Mouse (Mus musculus): ENCODE results near the gene Wee1. TPM values are rescaled to one million over a fixed set of nuclear protein-coding genes. Genes with fewer than 3 reads are reported as not detected.

The Wee1 gene
- 5.4 and 8.6 TPM in 2 replicates for polyA plus RNA-seq (2015; fragmentation: Nextera tagmentation; extraction: Ambion mirVana)

DNA sequence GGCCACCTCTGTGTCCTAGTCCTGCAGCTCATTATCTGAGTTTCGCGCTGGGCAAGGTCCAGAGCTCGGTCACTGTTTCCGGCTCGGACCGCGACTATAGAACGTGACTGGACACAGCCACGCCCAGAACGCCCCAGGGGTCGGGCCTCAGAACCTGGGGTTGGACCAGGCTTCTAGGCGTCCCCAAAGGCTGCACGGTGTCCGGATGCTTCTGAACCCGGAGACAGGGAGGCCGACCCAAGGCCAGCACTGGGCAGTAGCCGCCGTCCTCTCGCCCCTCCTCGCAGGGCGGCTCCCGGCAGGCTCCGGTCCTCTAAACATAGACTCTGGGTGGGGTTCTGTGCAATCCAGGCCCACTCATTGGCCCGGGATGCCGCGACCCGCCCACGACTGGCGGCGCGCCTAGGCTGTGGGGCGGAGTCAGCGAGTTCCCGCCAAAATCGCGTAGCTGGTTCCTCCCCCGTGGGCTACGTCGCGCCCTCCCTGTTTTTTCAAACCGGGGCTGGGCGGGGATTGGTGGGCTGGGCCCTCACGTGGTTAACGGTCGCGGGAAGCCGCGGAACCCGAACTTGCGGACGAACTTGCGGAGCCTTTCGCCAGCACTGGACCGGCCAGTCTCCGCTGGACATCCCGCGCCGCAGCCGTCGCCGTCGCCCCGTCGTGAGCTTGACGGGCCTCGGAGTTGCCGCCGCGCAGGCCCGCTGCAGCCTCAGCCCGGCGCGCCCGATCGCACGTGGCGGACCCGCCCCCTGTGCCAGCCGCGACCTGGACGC lies at the start of gene Wee1:
Gene Wee1, plus strand, starts transcription at position 531 of the 773 bp plus-strand sequence.
- Histone ChIP-seq H3K27me3 (replicated peaks) (no peaks in the 10 kb centered on the region), H3K4me2 (peak within 1 kb of the TSS; percentile 92), H3K9ac (replicated peaks) (peak within 1 kb of the TSS; percentile 66), H3K4me1 (peaks cover 12% of the 10 kb centered on the region), H3K27ac (replicated peaks) (peak within 1 kb of the TSS; percentile 79), H3K9me3 (replicated peaks) (no peaks in the 10 kb centered on the region), H3K4me3 (replicated peaks) (peak within 1 kb of the TSS; percentile 91), H3K36me3 (no peaks in the 10 kb centered on the region)
- peak; percentile 99 for ATAC-seq (ENCODE audit: low FRiP score)
- WGBS: under 1% methylated on average over 80 of the region's 81 CpGs

DNA sequence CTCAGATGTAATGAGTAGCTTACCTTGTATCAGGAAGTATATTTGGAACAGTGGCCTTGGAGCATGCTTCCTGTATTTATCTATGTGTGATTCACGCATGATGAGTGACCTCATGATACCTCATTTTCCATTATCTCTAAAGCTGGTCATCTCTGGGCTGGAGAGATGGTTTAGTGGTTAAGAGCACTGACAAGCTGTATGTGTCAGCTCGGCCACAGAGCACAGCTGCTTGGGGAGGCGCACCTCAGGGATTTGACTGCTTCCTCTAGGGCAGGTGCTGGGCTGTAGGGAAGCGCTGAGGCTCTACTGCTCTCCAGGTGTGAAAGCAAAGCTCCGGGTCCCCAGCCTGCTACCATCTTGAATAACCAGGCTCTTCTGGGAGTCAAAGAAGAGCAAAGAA lies 43.7 kb upstream of the Wee1 start:
- Histone ChIP-seq H3K36me3 (peaks cover 73% of the 10 kb centered on the region), H3K4me1 (no peaks in the 10 kb centered on the region), H3K4me2 (no peak overlapping the region), H3K27me3 (replicated peaks) (no peaks in the 10 kb centered on the region), H3K4me3 (replicated peaks) (no peak overlapping the region), H3K9me3 (replicated peaks) (no peaks in the 10 kb centered on the region), H3K27ac (replicated peaks) (no peak overlapping the region), H3K9ac (replicated peaks) (no peak overlapping the region)
- 92% methylated on average over 5 of the region's 5 CpGs for WGBS
- no peak for ATAC-seq (ENCODE audit: low FRiP score)

DNA sequence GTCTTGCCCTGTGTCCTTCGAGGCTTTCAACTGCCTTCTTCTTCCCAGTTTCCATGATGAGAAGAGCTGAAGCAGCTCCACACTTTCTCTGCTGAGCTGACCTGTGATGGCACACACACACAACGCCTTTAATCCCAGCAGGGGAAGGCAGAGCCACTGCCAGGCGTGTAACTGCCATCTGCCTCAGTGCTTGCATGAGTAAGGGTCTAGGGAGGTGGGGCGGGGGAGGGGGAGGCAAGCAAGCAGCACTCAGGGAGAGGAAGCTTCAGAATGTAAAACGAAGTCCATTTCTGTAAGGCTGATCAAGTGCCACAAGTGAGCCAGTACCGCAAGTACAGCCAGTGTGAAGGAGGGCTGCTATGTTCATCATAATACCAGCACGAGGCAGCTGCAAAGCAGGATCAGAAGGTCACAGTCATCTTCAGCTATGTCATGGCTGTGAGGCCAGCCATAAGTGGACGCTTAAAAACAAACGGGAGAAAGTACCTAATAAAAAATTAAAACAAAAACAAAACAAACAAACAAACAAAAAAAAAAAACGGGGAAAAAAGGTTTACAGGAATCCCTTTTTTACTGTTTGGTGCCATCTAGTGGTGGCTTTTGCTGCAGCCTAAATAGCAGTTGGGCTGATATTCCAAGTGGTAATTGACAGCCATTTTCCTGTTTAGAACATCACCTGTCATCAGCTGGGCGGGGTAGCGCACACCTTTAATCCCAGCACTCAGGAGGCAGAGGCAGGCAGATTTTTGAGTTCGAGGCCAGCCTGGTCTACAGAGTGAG lies 38.3 kb upstream of the Wee1 start:
- Histone ChIP-seq H3K9me3 (replicated peaks) (no peaks in the 10 kb centered on the region), H3K36me3 (peaks cover 75% of the 10 kb centered on the region), H3K27me3 (replicated peaks) (no peaks in the 10 kb centered on the region), H3K9ac (replicated peaks) (no peak overlapping the region), H3K27ac (replicated peaks) (0 out of 2 replicates have a peak overlapping the region, but pooled peaks have one; percentile 25), H3K4me3 (replicated peaks) (no peak overlapping the region), H3K4me1 (no peaks in the 10 kb centered on the region), H3K4me2 (no peak overlapping the region)
- ATAC-seq (ENCODE audit: low FRiP score): peak; percentile 41; the same call in 1 of the 2 replicates
- whole genome bisulfite sequencing: 65% methylated on average over 13 of the region's 13 CpGs

DNA sequence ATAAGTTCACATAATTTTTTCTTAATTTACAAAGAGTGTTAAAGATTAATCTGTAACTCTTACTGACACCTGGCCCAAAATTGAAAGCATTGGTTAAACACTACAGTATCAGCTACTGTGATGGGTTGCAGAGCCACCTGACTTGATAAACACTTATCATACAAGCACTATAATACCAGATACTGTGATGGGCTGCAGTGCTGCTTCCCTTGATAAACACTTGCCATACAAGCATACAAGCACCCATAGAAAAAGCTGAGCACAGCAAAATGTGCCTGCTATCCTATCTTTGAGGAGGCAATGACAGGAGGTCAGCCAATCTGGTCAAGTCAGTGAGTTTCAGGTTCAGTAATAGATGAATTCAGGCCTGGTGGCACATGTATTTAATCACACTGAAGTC lies 36.6 kb upstream of the Wee1 start:
- Histone ChIP-seq H3K27ac (replicated peaks) (no peak overlapping the region), H3K36me3 (peaks cover 73% of the 10 kb centered on the region), H3K4me1 (no peaks in the 10 kb centered on the region), H3K4me3 (replicated peaks) (no peak overlapping the region), H3K9me3 (replicated peaks) (no peaks in the 10 kb centered on the region), H3K27me3 (replicated peaks) (no peaks in the 10 kb centered on the region), H3K4me2 (no peak overlapping the region), H3K9ac (replicated peaks) (no peak overlapping the region)
- no peak for ATAC-seq (ENCODE audit: low FRiP score)

DNA sequence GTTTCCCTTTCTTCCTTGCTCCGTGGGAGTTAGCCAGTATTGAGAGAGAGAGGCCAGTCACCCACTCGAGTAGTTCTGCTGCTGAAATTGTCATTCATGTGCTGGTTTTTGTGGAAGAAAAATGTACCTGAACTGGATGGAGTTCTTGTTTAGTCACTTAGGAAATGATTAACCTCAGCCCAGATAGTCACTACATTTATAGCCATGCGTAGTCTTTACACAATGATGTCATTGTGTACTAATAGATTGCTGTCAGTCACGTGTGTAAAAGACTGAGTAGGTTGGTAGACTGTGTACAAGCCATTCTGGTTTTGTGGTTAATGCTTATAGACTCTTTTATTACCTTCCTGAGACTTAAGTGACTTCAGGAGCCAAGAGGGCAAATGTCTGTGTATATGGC lies 33.9 kb upstream of the Wee1 start:
- Histone ChIP-seq H3K36me3 (peaks cover 68% of the 10 kb centered on the region), H3K4me1 (no peaks in the 10 kb centered on the region), H3K27ac (replicated peaks) (no peak overlapping the region), H3K4me2 (no peak overlapping the region), H3K27me3 (replicated peaks) (no peaks in the 10 kb centered on the region), H3K4me3 (replicated peaks) (no peak overlapping the region), H3K9ac (replicated peaks) (no peak overlapping the region), H3K9me3 (replicated peaks) (no peaks in the 10 kb centered on the region)
- ATAC-seq (ENCODE audit: low FRiP score): no peak
- 74% methylated on average over 4 of the region's 4 CpGs for WGBS

DNA sequence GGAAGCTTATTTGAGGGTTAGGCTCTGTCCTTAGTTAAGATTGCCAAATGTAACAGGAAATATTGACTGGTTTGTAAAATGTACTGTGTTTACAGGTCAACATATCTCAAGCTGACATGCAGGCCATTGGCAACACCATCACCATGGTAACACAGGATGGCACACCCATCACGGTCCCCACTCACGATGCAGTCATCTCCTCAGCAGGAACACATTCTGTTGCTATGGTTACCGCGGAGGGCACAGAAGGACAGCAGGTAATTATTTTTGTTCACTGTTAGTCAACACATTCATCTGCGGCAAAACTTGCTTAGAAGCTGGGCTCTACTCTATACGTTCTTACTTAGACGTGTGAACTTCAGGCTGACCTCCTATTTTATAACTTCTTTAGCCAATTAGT lies 30.2 kb upstream of the Wee1 start:
- 33% methylated on average over 7 of the region's 7 CpGs for WGBS
- Histone ChIP-seq H3K27ac (replicated peaks) (no peak overlapping the region), H3K4me2 (no peak overlapping the region), H3K27me3 (replicated peaks) (no peaks in the 10 kb centered on the region), H3K9me3 (replicated peaks) (no peaks in the 10 kb centered on the region), H3K9ac (replicated peaks) (no peak overlapping the region), H3K36me3 (peaks cover 68% of the 10 kb centered on the region), H3K4me3 (replicated peaks) (no peak overlapping the region), H3K4me1 (no peaks in the 10 kb centered on the region)
- peak; percentile 57; the same call in 1 of the 2 replicates for ATAC-seq (ENCODE audit: low FRiP score)

DNA sequence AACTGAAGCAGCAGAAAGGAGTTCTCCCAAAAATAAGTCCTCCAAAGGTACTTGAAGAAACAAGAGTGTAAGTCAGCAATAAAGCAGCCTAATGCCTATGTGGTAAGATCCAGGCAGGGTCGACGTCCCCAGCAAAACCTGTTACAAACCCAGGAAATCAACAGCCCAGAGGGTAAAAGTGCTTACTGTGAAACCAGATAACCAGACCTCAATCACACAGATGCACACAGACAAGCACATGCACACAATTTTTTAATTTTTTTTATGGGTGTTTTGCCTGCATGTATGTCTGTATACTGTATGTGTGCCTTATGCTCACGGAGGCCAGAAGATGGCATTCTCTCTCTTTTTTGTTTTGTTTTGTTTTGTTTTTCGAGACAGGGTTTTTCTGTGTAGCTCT lies 25.5 kb upstream of the Wee1 start:
- Histone ChIP-seq H3K4me1 (no peaks in the 10 kb centered on the region), H3K4me3 (replicated peaks) (no peak overlapping the region), H3K36me3 (peaks cover 41% of the 10 kb centered on the region), H3K27ac (replicated peaks) (no peak overlapping the region), H3K9ac (replicated peaks) (no peak overlapping the region), H3K4me2 (no peak overlapping the region), H3K9me3 (replicated peaks) (no peaks in the 10 kb centered on the region), H3K27me3 (replicated peaks) (no peaks in the 10 kb centered on the region)
- 86% methylated on average over 4 of the region's 4 CpGs for WGBS
- no peak for ATAC-seq (ENCODE audit: low FRiP score)

DNA sequence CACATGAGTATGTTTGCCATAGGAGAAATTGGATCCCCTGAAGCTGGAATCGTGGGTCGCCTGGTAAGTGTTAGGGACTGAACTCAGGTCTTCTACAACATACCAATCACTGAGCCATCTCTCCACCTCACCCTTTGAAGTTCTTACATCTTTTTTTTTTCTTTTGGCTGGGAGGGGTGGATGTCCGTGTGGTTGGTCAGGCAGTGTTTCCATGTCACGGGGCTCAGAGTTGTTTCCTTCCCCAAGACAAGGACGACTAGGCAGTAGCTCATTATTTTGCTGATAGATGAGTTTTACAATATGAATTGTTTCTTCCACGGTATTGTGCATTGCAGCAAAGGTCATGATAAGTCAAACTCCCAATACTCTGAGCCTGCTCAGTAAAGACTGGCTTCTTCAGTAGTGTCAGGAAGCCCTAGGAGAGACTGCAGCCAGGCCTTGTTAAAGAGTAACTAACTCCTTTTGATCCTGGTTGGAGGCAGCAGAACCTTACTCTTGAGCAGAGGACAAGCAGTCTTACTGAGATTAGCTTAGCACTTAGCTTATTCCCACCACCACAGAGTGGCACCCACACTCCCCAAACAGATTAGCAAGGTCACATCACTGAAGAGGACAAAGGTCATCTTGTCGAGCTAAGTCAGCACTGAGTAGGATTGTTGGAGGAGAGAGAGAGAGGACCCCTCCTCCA lies 24.6 kb upstream of the Wee1 start:
- no peak for ATAC-seq (ENCODE audit: low FRiP score)
- Histone ChIP-seq H3K27me3 (replicated peaks) (no peaks in the 10 kb centered on the region), H3K4me3 (replicated peaks) (no peak overlapping the region), H3K9me3 (replicated peaks) (no peaks in the 10 kb centered on the region), H3K27ac (replicated peaks) (no peak overlapping the region), H3K4me1 (no peaks in the 10 kb centered on the region), H3K4me2 (no peak overlapping the region), H3K9ac (replicated peaks) (no peak overlapping the region), H3K36me3 (peaks cover 34% of the 10 kb centered on the region)
- WGBS: 49% methylated on average over 7 of the region's 7 CpGs

DNA sequence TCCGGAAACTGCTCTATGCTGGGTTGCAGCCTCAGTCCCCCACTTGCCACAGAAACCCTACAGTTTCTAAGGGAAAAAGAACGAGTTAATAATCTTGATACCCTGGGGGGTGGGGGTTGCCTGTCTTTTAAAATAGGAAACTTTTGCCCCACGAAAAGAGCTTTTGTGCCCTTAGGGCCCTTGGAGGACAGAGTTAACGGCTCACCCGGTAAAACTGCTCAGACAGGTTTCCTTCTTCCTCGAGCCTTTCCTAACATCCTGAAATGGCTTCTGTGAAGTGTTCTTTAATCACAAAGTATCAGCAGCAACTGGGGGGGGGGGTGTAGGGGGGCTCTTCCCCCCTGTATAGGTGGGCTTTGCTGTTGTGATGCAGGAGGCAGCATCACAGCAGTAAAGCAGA lies 21.0 kb upstream of the Wee1 start:
- no peaks in the 10 kb centered on the region for H3K4me1 ChIP-seq
- H3K27me3 ChIP-seq (replicated peaks): no peaks in the 10 kb centered on the region
- H3K9ac ChIP-seq (replicated peaks): no peak overlapping the region
- no peak overlapping the region for H3K4me2 ChIP-seq
- no peaks in the 10 kb centered on the region for H3K9me3 ChIP-seq (replicated peaks)
- 56% methylated on average over 6 of the region's 6 CpGs for whole genome bisulfite sequencing
- no peak overlapping the region for H3K27ac ChIP-seq (replicated peaks)
- no peak for ATAC-seq (ENCODE audit: low FRiP score)
- no peak overlapping the region for H3K4me3 ChIP-seq (replicated peaks)
- H3K36me3 ChIP-seq: peaks cover 5% of the 10 kb centered on the region; the same call in 1 of the 2 replicates

DNA sequence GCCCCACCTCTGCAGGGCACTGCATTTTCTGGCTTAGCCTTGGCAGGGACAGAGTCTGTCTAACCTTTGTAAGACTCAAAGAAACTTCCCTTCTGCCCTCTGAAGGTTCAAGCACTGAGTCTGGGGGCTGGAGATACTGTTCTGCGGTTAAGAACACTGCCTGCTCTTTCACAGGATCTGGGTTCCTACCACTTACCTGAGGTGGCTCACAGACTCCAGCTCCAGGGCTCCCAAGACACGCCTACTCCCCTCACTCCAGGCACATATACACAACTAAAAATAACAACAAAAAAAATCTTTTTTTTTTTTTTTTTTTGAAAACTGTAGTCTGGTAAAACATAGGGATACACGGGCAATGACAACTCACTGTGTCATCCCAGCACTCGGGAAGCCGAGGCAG lies 20.6 kb upstream of the Wee1 start:
- Histone ChIP-seq H3K4me3 (replicated peaks) (no peak overlapping the region), H3K27ac (replicated peaks) (no peak overlapping the region), H3K27me3 (replicated peaks) (no peaks in the 10 kb centered on the region), H3K9me3 (replicated peaks) (no peaks in the 10 kb centered on the region), H3K4me2 (no peak overlapping the region), H3K36me3 (0 out of 2 replicates have a peak, but pooled peaks cover under 1% of the 10 kb centered on the region), H3K4me1 (no peaks in the 10 kb centered on the region), H3K9ac (replicated peaks) (no peak overlapping the region)
- 81% methylated on average over 5 of the region's 5 CpGs for WGBS
- no peak for ATAC-seq (ENCODE audit: low FRiP score)

DNA sequence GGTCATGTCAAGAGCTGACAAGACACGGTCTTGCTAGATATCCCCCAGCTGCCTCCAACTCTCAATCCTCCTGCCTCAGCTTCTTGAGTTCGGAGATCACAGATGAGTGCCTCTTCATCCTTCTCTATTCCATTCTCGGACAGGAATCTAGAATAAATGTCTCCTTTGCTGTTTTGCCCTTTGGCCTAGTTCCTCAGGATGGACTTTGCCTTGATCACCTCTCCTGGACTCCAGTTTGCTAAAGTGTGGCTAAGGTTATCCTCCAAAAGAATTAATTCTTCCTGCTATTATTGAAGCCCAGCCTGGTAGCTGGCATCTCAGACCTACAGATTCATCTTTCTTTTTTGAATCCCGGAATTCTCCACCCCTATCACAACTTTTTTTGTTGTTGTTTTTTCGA lies 16.8 kb upstream of the Wee1 start:
- Histone ChIP-seq H3K4me3 (replicated peaks) (no peak overlapping the region), H3K9me3 (replicated peaks) (no peaks in the 10 kb centered on the region), H3K4me1 (peaks cover 10% of the 10 kb centered on the region; the same call in 1 of the 2 replicates), H3K27me3 (replicated peaks) (no peaks in the 10 kb centered on the region), H3K36me3 (no peaks in the 10 kb centered on the region), H3K4me2 (no peak overlapping the region), H3K9ac (replicated peaks) (no peak overlapping the region), H3K27ac (replicated peaks) (no peak overlapping the region)
- WGBS: 92% methylated on average over 5 of the region's 5 CpGs
- ATAC-seq (ENCODE audit: low FRiP score): no peak

All from neural tube, embryonic 15.5 days (tissue).